Mouse (Mus musculus) bone marrow, adult 2 months (tissue): Measurements from ENCODE around the gene Begain.

Experiments
- CTCF ChIP-seq: fragments of 200-500 bp; IDR thresholded peaks from 2 replicates; pipeline ENCODE4 v1.5.1; 2011; ENCODE audit warnings: low read length, control low read depth; ENCODE audit not compliant: control insufficient read depth, insufficient read depth
- POLR2A ChIP-seq: fragments of 200-500 bp; IDR thresholded peaks from 2 replicates; pipeline ENCODE4 v1.6.1; 2011; ENCODE audit warnings: low read depth, mild to moderate bottlenecking, control low read depth, low read length, borderline replicate concordance; ENCODE audit not compliant: control insufficient read depth

- TF ChIP-seq CTCF: no peak
- TF ChIP-seq POLR2A: no peak
Observed at GRCm38 (mm10) chr12:108994436-108995031, 73.5 kb downstream of the Begain start.
